Mouse (Mus musculus): ENCODE results near the gene Gcdh. TPM values are rescaled to one million over a fixed set of nuclear protein-coding genes. Genes with fewer than 3 reads are reported as not detected.

Gcdh gene
- total RNA-seq, 2 experiments from 2014 or later: 71.3 to 77.2 TPM

GRCm38 (mm10) chr8:84838513-84838912, 55.2 kb downstream of the Gcdh start:
- no peak for DNase-seq
- intact Hi-C loops (cut with DNase I): no loop called here

- no peak for DNase-seq
- intact Hi-C loops (cut with DNase I): no loop called here
These were observed 55.7 kb downstream of the Gcdh start for GRCm38 (mm10) chr8:84837912-84838470.

- intact Hi-C loops (cut with DNase I): no loop called here
- DNase-seq: no peak
These were observed 56.4 kb downstream of the Gcdh start for GRCm38 (mm10) chr8:84837149-84837911.

Small RNA genes within 50 kb of the gene (microRNA-seq; reads per million reads assigned to microRNA genes)
- gene Gm24197 (ENCODE audit: borderline number of aligned reads in 2 of 2) (0 reads per million in 2 experiments), gene Mir7069 (ENCODE audit: borderline number of aligned reads in 2 of 2) (1.4 to 2.0 reads per million in 2 experiments)

Other genes with a start within 250 kb of the Gcdh start
- 10 to 100 TPM; 12.6 to 16.5 TPM for gene Ier2, start 231.1 kb downstream of the Gcdh start, total RNA-seq (2021)
- gene Trmt1, start 207.6 kb downstream of the Gcdh start, total RNA-seq (2021): 10 to 100 TPM; 36.1 to 39.2 TPM
- gene Nacc1, start 206.1 kb downstream of the Gcdh start, total RNA-seq (2021): 10 to 100 TPM; 27.3 to 30.1 TPM
- gene Lyl1, start 192.5 kb downstream of the Gcdh start, total RNA-seq (2021): 1 to 10 TPM; 5.4 to 5.7 TPM
- gene G430095P16Rik, start 170.9 kb downstream of the Gcdh start, total RNA-seq (2021): under 1 TPM in 1 of 2 experiments, not detected in 1; 0.44 TPM
- 100 to 1,000 TPM; 279 to 296 TPM for gene Nfix, start 93.6 kb downstream of the Gcdh start, total RNA-seq (2021)
- 1 to 10 TPM; 9.3 to 9.9 TPM for gene Dand5, start 71.1 kb downstream of the Gcdh start, total RNA-seq (2021)
- gene Gadd45gip1, start 62.4 kb downstream of the Gcdh start, total RNA-seq (2021): 10 to 100 TPM; 28.5 to 29.5 TPM
- gene Rad23a, start 53.3 kb downstream of the Gcdh start, total RNA-seq (2021): 10 to 100 TPM; 84.0 to 87.4 TPM
- gene Calr, start 47.0 kb downstream of the Gcdh start, total RNA-seq (2021): 100 to 1,000 TPM; 337 to 380 TPM
- gene Farsa, start 36.9 kb downstream of the Gcdh start, total RNA-seq (2021): 10 to 100 TPM; 23.1 TPM
- gene Syce2, start 21.8 kb downstream of the Gcdh start, total RNA-seq (2021): 1 to 10 TPM; 3.8 to 4.1 TPM
- gene Klf1, start 8.0 kb upstream of the Gcdh start, total RNA-seq (2021): not detected
- gene Dnase2a, start 14.6 kb upstream of the Gcdh start, total RNA-seq (2021): 10 to 100 TPM in 1 of 2 experiments, 1 to 10 TPM in 1; 7.3 to 11.7 TPM
- under 1 TPM; 0.11 to 0.14 TPM for gene Mast1, start 43.4 kb upstream of the Gcdh start, total RNA-seq (2021)
- gene Rtbdn, start 53.1 kb upstream of the Gcdh start, total RNA-seq (2021): not detected
- gene Gm49661, start 75.5 kb upstream of the Gcdh start, total RNA-seq (2021): 1 to 10 TPM in 1 of 2 experiments, not detected in 1; 1.0 TPM
- gene Prdx2, start 75.7 kb upstream of the Gcdh start, total RNA-seq (2021): 100 to 1,000 TPM; 633 to 676 TPM
- 10 to 100 TPM; 48.6 to 56.7 TPM for gene Rnaseh2a, start 75.8 kb upstream of the Gcdh start, total RNA-seq (2021)
- 10 to 100 TPM; 14.9 to 26.9 TPM for gene Junb, start 84.8 kb upstream of the Gcdh start, total RNA-seq (2021)
- gene Hook2, start 96.7 kb upstream of the Gcdh start, total RNA-seq (2021): 1 to 10 TPM; 2.7 to 2.9 TPM
- not detected for gene Best2, start 120.6 kb upstream of the Gcdh start, total RNA-seq (2021)
- 10 to 100 TPM; 66.2 to 69.8 TPM for gene Asna1, start 131.4 kb upstream of the Gcdh start, total RNA-seq (2021)
- gene Trir, start 132.9 kb upstream of the Gcdh start, total RNA-seq (2021): 10 to 100 TPM; 80.7 to 84.2 TPM
- 10 to 100 TPM; 28.1 to 35.1 TPM for gene Tnpo2, start 143.0 kb upstream of the Gcdh start, total RNA-seq (2021)
- 1 to 10 TPM; 3.4 to 4.3 TPM for gene Fbxw9, start 166.1 kb upstream of the Gcdh start, total RNA-seq (2021)
- gene Gm5741, start 174.1 kb upstream of the Gcdh start, total RNA-seq (2021): not detected
- gene Dhps, start 177.8 kb upstream of the Gcdh start, total RNA-seq (2021): 10 to 100 TPM; 27.0 to 27.4 TPM
- 10 to 100 TPM; 37.4 to 42.2 TPM for gene Wdr83os, start 186.8 kb upstream of the Gcdh start, total RNA-seq (2021)
- gene Wdr83, start 187.4 kb upstream of the Gcdh start, total RNA-seq (2021): 10 to 100 TPM; 33.3 to 34.2 TPM
- gene Man2b1, start 189.3 kb upstream of the Gcdh start, total RNA-seq (2021): 10 to 100 TPM; 31.0 to 31.3 TPM
- gene Zfp791, start 229.2 kb upstream of the Gcdh start, total RNA-seq (2021): 1 to 10 TPM; 2.0 to 2.4 TPM

Measured in heart, postnatal 36 days (tissue).